Mouse (Mus musculus) hindbrain, embryonic 14.5 days (tissue): ENCODE data around the gene Gm49342. TPM values are rescaled to one million over a fixed set of nuclear protein-coding genes. Genes with fewer than 3 reads are reported as not detected.
"Not testable (repeated sequence)": the region's sequence is repeated elsewhere in the genome, so short reads cannot be mapped to it uniquely, and the experiment has no call there.

Experiments
- ATAC-seq: fragments of 200-750 bp; cut with Nextera tagmentation; 2 replicates; pipeline ENCODE4 v1.8.0; 2017; ENCODE audit warnings: moderate number of reproducible peaks, mild to moderate bottlenecking, moderate TSS enrichment, moderate library complexity; ENCODE audit not compliant: low FRiP score
- DNase-seq: peaks from one replicate; pipeline ENCODE4 v3.0.0-alpha.2; 2015; ENCODE audit warnings: low spot score
- H3K27ac ChIP-seq: fragments of 300-500 bp; sonication (generic); 2 replicates; pipeline ENCODE4 v1.5.1; 2014; ENCODE audit warnings: mild to moderate bottlenecking, moderate library complexity
- H3K27me3 ChIP-seq: fragments of 300-500 bp; sonication (generic); 2 replicates; pipeline ENCODE4 v1.6.1; 2014; ENCODE audit warnings: mild to moderate bottlenecking, low read length, mixed read lengths; ENCODE audit not compliant: control insufficient read depth, insufficient read depth
- H3K36me3 ChIP-seq: fragments of 300-500 bp; sonication (generic); replicated peaks from 2 replicates; pipeline ENCODE4 v1.6.1; 2014; ENCODE audit not compliant: control insufficient read depth, insufficient read depth
- H3K4me1 ChIP-seq: fragments of 300-500 bp; sonication (generic); replicated peaks from 2 replicates; pipeline ENCODE4 v1.6.1; 2014; ENCODE audit warnings: antibody characterized with exemption, low read length, mixed read lengths; ENCODE audit not compliant: control insufficient read depth, insufficient read depth
- H3K4me2 ChIP-seq: fragments of 300-500 bp; sonication (generic); replicated peaks from 2 replicates; pipeline ENCODE4 v1.6.1; 2014; ENCODE audit warnings: mild to moderate bottlenecking, moderate library complexity
- H3K4me3 ChIP-seq: fragments of 300-500 bp; sonication (generic); replicated peaks from 2 replicates; pipeline ENCODE4 v1.5.1; 2014; ENCODE audit warnings: mild to moderate bottlenecking, low read length
- H3K9ac ChIP-seq: fragments of 300-500 bp; sonication (generic); 2 replicates; pipeline ENCODE4 v1.6.1; 2014
- H3K9me3 ChIP-seq: fragments of 300-500 bp; sonication (generic); 2 replicates; pipeline ENCODE4 v1.6.1; 2016; ENCODE audit warnings: low read length; ENCODE audit not compliant: control insufficient read depth
- WGBS: fragments of 180-500 bp; shearing (Covaris S2); extraction: QIAGEN DNeasy Blood & Tissue Kit; methylation state at CpG from one replicate; pipeline ENCODE4 v1.1.7; 2014; 5-methylcytosine and 5-hydroxymethylcytosine counted together
- polyA plus RNA-seq: library from polyadenylated mRNA; unstranded; fragments of >200 nt; fragmentation: Nextera tagmentation; extraction: Ambion mirVana; gene quantifications from 2 replicates; pipeline ENCODE4 v1.2.1, GENCODE M21; 2014

The Gm49342 gene
- polyA plus RNA-seq: 2.1 TPM in 1 of 2 replicates, not detected in the other

DNA sequence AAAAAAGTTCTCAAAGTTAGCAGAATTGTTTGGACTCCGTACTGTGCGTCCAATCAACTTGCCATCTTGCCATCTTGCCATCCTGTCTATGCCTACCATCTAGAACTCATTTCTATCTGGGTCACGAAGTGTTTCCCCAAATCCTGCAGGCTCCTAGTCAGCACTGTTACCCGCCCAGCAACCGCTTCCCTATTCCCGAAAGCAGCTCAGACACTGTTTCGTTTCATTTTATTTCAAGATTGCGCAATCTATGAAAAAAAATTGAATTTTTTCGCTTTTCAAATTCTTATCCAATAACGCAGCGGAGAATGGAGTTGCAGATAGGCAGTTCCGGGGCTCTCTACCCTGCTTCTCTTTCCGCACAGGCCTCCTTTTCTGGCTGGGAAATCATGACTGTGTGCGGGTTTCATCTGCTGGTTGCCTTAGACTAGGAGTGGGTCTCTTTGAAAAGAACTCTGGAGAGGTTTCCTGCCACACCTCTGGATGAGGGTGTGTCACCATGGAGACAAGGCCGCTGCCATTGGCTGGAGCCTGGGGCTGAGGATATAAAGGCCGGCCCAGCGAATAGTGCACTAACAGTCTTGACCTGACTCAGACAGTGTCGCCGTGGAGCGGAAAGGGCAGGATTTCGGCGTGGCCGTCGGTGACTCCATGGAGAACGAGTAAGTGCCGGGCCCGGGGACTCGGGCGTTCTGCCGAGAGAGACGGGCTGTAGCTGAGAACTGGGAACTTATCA is at the start of gene Gm49342:
Gene Gm49342, plus strand, starts transcription at position 586 of the 736 bp plus-strand sequence.
- Histone ChIP-seq H3K36me3 (no peaks in the 10 kb centered on the region), H3K9me3 (no peaks in the 10 kb centered on the region), H3K27me3 (no peaks in the 10 kb centered on the region), H3K27ac (peak within 1 kb of the TSS; percentile 82), H3K9ac (peak within 1 kb of the TSS; percentile 60), H3K4me1 (no peaks in the 10 kb centered on the region), H3K4me3 (peak within 1 kb of the TSS; percentile 43), H3K4me2 (peak within 1 kb of the TSS; percentile 62)
- 18% methylated on average over 31 of the region's 31 CpGs for WGBS
- ATAC-seq (peak; percentile 96), DNase-seq (peak; percentile 80)

DNA sequence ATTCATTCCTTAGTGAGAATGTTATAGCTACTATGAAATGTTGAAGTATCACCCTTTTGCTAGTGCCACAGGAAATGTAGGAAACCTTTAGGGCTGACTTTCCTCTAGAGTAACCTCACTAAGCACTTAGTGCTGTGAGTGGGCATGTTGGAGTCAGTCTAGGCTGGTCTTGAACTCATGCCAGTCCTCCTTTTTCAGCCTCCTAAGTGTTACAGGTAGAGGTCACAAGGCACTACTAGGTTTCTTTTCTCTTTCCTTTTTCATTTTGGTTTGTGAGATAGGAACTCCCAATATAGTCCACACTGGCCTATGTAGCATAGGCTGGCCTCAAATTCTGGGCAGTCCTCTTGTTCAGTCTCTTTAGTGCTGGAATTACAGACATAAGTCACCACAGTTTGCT is 48.9 kb upstream of the Gm49342 start:
- H3K4me3 ChIP-seq: no peak overlapping the region

DNA sequence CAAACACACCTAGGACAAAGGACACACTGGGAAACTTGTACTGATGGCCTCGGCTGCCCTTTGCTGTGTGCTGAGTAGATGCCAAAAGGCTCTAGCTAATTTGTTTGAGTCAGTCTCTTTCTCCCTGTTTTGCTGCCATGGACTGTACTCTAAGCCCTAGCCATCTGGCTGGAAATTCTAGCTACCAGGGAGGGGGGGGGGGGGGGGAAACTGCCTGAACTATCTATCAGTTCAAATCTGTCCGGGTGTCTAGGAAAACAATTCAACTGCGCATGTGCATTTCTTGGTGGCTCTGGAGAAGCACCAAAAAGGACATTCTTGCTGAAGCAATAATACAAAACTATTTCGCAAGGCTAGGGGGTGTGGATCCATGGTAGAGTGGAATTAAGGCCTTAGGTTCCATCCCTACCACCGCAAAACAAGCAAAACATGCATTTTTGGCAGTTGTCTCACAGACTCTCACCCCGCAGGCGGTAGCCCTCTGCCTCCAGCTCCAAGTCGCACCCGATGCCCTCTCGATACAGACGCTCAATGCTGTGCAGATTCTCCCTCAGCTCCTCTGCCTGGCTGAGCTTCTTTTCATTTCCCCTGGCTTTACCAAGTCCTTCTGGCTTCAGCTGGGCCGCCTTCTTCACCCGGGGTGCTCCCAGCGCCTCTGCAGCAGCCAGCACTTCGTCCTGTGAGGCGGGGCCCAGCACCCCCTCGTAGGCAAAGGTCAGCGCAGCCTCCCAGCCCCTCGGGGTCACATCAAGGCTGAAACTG is 48.2 kb upstream of the Gm49342 start:
- Histone ChIP-seq H3K4me3 (peak overlapping the region; percentile 37), H3K4me1 (0 out of 2 replicates have a peak, but pooled peaks cover 5% of the 10 kb centered on the region), H3K27ac (no peak overlapping the region), H3K9ac (peak overlapping the region; percentile 56), H3K36me3 (no peaks in the 10 kb centered on the region), H3K9me3 (no peaks in the 10 kb centered on the region), H3K27me3 (0 out of 2 replicates have a peak, but pooled peaks cover 6% of the 10 kb centered on the region), H3K4me2 (peak overlapping the region; percentile 66)
- peak; percentile 51 for DNase-seq
- 19% methylated on average over 19 of the region's 19 CpGs for WGBS
- peak; percentile 69 for ATAC-seq

More for the DNA sequence above, 48.9 kb upstream of the Gm49342 start:
- no peak for ATAC-seq
- DNase-seq: no peak
- 0 out of 2 replicates have a peak, but pooled peaks cover 5% of the 10 kb centered on the region for H3K4me1 ChIP-seq
- H3K27me3 ChIP-seq: 0 out of 2 replicates have a peak, but pooled peaks cover 6% of the 10 kb centered on the region
- H3K27ac ChIP-seq: no peak overlapping the region
- 0 out of 2 replicates have a peak overlapping the region, but pooled peaks have one; percentile 3 for H3K9ac ChIP-seq
- no peaks in the 10 kb centered on the region for H3K9me3 ChIP-seq
- 0 out of 2 replicates have a peak overlapping the region, but pooled peaks have one; percentile 66 for H3K4me2 ChIP-seq
- no peaks in the 10 kb centered on the region for H3K36me3 ChIP-seq

DNA sequence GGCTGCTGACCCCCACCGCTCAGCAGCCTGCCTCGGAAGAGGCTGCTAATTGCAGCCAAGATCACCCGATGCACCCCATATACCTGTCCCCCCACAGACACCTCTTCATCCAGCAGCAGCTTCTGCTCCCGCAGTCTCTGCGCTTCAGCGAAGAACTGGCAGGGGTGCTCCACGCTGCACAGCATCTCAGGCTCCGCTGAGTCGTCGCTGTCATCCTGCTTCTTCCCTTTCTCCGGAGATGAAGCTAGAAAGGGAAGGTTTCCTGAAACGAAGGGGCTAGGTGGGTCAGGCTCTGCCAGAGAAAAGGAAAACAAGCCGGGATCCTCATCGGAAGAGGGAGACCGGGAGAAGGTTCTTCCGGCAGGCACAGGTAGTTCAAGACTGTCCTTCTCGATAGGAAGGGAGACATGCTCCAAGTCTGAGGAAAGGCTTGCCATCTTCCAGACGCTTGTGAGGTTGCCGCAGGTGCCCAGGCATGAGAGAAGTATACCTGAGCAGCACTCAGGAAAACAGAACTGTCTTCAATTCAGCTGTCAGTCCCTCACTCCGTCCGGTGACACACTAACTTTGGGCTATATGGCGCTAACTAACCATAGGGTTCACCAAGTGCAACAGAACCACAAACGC is 47.5 kb upstream of the Gm49342 start:
- Histone ChIP-seq H3K36me3 (no peaks in the 10 kb centered on the region), H3K9me3 (no peaks in the 10 kb centered on the region), H3K27ac (no peak overlapping the region), H3K27me3 (0 out of 2 replicates have a peak, but pooled peaks cover 6% of the 10 kb centered on the region), H3K4me3 (peak overlapping the region; percentile 37), H3K9ac (peak overlapping the region; percentile 56), H3K4me1 (0 out of 2 replicates have a peak, but pooled peaks cover 5% of the 10 kb centered on the region), H3K4me2 (peak overlapping the region; percentile 66)
- peak; percentile 39 for DNase-seq
- peak; percentile 61 for ATAC-seq
- 18% methylated on average over 23 of the region's 23 CpGs for WGBS

GRCm38 (mm10) chr14:50897374-50897765 is 46.9 kb upstream of the Gm49342 start, which contains the start of gene Klhl33:
Gene Klhl33, minus strand, starts transcription at chr14:50897507.
- no peak for DNase-seq
- Histone ChIP-seq H3K4me1 (0 out of 2 replicates have a peak, but pooled peaks cover 5% of the 10 kb centered on the region), H3K27ac (no peak within 1 kb of the TSS), H3K4me2 (peak within 1 kb of the TSS; percentile 66), H3K9me3 (no peaks in the 10 kb centered on the region), H3K27me3 (0 out of 2 replicates have a peak, but pooled peaks cover 6% of the 10 kb centered on the region), H3K36me3 (no peaks in the 10 kb centered on the region), H3K9ac (peak within 1 kb of the TSS; percentile 56), H3K4me3 (peak within 1 kb of the TSS; percentile 37)
- ATAC-seq: no peak
- 49% methylated on average over 7 of the region's 7 CpGs for WGBS

- not testable (repeated sequence) for H3K27me3 ChIP-seq, H3K4me2 ChIP-seq, H3K36me3 ChIP-seq, H3K4me3 ChIP-seq, H3K27ac ChIP-seq, H3K9ac ChIP-seq, H3K4me1 ChIP-seq, DNase-seq, H3K9me3 ChIP-seq, ATAC-seq
- WGBS: 93% methylated on average over 2 of the region's 2 CpGs
These were observed 46.3 kb upstream of the Gm49342 start for GRCm38 (mm10) chr14:50897992-50898391.

- Histone ChIP-seq H3K4me3 (peak overlapping the region; percentile 32), H3K27ac (no peak overlapping the region; the same call in 1 of the 2 replicates), H3K9me3 (no peaks in the 10 kb centered on the region), H3K27me3 (no peaks in the 10 kb centered on the region), H3K4me2 (peak overlapping the region; percentile 53), H3K4me1 (no peaks in the 10 kb centered on the region), H3K9ac (peak overlapping the region; percentile 46), H3K36me3 (no peaks in the 10 kb centered on the region)
- ATAC-seq (peak; percentile 90), DNase-seq (peak; percentile 59)
- 3% methylated on average over 26 of the region's 26 CpGs for WGBS
These were observed 40.1 kb upstream of the Gm49342 start for GRCm38 (mm10) chr14:50903973-50904827.

- Histone ChIP-seq H3K27ac (no peak overlapping the region), H3K4me3 (no peak overlapping the region), H3K4me1 (no peaks in the 10 kb centered on the region), H3K27me3 (no peaks in the 10 kb centered on the region), H3K9ac (no peak overlapping the region), H3K9me3 (no peaks in the 10 kb centered on the region), H3K36me3 (no peaks in the 10 kb centered on the region), H3K4me2 (no peak overlapping the region)
- 87% methylated on average over 4 of the region's 4 CpGs for WGBS
- no peak for DNase-seq
- no peak for ATAC-seq
These were observed 39.5 kb upstream of the Gm49342 start for GRCm38 (mm10) chr14:50904828-50905129.
